Mouse (Mus musculus) spleen, embryonic (tissue): Measurements from ENCODE around the gene Ppp6r2.

Experiments used
- CTCF ChIA-PET: fragments of 350-600 bp; sonication (Branson Sonifier 250); formaldehyde crosslinking; loops from one replicate; lab custom pipeline; 2022; lab: Charles Lee

Ppp6r2 gene

DNA sequence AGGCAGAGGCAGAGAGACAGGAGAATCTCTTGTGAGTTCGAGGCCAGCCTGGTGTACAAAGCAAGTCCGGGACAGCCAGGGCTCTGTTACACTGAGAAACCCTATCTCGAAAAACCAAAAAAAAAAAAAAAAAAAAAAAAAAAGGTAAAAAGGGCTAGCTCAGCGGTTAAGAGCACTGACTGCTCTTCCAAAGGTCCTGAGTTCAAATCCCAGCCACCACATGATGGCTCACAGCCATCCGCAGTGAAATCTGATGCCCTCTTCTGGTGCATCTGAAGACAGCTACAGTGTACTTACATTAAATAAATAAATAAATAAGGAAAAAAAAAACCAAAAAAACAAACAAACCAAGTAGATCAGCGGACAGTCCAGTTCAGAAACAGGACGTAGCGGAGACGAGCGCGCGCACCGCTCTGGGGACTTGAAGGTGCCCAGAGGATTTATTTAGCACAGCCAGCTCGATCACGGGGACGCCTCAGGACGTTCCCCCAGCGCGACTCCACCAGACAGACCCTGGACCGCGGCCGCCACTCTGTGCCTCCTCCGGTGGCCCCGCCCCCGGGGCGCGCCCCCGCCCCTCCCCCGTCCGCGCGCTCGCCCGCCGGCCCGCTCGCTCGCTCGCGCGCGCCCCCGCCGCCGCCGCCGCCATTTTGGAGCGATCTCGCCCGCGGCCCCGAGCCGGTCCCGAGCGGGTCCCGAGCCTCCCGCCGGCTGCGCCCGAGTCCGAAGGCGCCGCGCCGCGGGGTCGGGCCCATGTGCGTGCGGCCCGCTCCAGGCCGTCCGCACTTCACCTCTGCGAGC is at the start of gene Ppp6r2:
Gene Ppp6r2, plus strand, starts transcription at position 639 of the 801 bp plus-strand sequence.
- CTCF ChIA-PET = interaction anchor here (0.7 to 1.8 kb wide), 6 partner anchors 14 to 204 kb away, joined by 4 to 10 read pairs (median 6); no protein-coding TSS in a partner anchor

DNA sequence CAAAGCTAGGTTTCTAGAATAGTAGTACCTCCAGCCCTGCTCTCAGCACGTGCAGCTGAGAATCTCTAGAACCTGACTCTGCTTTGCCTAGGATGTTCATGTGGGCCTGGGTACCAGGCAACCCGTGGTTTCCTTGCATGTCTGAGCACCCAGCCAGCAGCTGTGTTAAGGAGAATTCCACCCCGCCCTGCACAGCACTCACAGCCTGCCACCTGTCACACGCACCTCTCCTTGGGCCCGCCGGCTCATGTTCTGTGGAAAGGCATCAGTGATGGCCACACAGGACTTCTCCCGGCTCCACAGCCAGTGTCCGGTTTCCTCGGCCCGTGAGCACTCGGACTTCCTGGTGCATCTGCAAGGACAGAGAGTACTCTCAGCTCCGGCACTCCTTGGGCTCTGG is 45.9 kb upstream of the Ppp6r2 start:
- CTCF ChIA-PET = no interaction called here

DNA sequence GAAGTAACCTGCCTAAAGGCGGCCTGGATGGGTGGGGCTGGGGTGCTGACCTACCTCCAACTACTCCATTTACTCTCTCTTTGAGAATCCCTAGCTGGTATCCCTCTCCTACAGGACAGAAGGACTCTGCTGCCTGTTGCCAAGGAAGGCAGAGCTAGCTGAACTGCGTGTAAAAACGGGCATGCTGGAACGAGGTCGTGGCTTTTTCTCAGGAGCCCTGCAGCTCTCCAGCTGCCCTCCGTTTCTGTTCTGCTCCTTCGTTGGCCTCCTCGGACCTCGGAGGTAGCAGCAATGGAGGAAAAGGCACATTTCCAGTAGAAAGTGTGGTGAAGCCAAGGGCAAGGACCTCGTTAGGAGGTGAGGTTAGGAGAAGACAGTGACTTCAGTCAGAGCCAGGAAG is 42.4 kb upstream of the Ppp6r2 start:
- CTCF ChIA-PET = no interaction called here

DNA sequence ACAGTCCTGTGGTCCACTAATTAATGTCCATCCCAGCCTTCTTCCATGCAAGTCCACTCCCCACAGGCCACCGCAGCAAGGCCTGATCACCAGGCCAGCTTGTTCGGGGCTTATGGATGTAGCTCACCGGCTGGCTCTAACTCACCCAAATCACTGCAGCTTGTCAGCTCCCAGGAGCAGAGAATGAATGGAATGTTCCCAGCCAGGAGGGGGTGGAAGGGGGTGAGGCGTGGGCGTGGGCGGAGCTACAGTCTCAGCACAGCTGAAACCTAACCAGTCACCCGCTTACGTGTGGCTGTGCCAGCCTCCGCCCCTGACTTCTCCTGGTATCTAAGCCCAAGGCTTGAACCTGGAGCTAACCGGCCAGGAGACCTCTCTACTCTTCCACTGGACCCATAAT is 41.9 kb upstream of the Ppp6r2 start:
- CTCF ChIA-PET = no interaction called here

DNA sequence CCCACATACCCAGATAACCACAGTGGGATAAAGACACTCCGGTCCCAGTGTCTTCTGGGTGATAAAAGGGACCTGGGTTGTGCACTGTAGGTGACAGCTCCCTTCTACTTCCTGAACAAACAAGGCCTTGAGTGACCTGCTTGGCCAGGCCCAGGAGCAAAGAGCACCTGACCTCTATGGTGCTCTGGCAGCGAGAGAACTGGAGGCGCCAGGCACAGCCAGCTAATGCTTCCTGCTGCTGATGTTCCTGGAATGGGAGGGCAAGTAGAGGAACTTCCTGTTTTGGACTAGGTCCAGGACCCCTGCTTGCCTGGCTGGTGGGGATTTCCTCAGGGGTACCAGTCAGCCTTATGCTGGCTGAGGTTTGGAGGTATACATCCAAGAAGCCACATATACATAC is 41.3 kb upstream of the Ppp6r2 start:
- CTCF ChIA-PET = no interaction called here

DNA sequence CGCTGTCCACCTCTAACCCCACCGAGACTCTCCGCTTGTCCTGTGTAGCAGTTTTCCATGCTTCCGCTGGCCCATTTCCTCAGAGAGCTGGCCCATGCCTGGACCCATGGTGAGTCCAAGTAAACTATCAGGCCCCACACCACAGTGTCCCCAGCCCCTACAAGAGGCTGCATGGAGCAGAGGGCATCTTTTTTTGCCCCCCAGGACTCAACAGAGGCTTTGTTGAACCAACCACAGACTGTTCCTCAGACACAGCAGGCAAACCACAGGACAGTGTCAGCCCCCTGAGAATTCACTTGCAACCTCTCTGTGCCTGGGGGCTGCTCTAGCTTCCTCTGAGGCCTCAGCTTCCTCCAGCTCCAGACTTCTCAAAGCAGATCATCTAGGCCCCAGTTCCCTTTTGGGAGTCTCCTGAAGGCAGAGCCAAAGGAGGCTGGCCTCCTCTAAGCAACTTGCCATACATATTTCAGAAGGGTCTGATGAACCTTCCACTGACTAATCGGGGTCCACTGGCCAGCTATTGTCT is 39.8 kb upstream of the Ppp6r2 start:
- CTCF ChIA-PET = no interaction called here

DNA sequence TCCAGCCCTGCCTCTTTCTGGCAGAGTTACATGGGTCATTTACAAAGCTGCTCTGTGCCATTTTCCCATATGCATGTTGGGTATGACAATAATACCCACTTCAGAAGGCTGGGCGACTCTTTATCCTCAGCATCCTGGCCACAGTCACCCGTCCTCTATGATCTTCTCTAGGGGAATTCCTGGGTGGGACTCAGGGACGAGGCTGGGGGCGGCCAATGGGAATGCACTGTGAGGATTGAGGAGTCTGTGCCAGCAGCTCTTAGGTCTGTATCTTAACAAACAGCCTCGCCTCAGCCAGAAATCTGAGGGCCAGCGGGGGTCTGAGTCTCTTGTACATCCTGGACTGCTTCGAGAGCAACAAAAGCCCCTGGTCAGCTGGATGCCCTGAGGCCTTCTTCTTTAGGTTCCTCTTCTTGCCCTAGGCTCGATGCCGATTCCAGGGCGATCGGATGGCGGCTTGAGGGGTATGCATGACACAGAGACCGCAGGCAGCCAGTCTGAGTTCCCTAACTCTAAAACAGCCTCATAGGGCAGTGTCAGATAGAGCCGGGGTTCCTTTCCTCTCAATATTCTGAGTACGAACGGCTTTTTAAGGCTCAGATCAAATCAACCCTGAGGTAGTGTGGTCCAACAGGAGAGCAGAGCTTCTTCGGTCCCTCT is 38.9 kb upstream of the Ppp6r2 start:
- CTCF ChIA-PET = no interaction called here

DNA sequence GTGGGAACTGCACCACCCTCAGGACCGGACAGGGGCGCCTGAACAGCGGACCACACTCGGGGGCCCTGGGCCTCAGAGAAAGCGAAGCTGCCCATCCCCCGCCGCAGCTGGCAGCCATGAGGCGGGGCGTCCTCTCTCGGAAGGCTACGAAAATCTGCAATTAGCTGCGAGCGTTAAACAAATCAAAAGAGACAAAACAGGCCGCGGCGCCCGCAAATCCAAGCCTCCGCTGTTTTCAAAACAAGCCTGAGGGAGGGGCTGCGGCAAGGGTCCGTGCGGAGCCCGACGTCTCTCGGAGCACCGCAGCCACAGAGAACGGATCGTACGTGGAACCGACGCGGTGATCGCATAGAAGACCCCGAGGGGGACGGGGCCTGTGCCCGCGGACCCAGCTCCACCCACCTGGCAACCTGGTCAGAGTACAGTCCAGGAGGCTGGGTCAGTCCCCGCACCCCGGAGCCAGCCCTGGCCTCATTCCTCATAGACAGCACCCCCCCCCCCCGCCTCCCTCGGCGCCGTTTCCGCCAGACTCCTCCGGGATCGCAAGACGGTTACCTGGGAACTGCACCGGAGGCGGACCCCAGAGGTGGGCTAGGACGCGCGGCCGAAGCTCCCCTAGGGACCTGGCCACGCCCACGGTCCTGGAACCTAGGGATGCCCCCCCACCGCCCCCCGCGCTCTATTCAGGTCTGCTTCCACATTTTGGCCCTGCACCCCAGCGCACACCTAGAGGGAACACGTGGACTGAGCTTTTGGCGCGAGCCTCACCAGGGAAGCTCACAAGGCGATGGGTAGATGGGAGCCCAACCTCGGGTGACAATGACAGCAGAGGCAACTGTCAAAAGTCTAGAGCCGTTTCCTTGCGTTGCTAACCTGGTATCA is 38.1 kb upstream of the Ppp6r2 start:
- CTCF ChIA-PET = no interaction called here

DNA sequence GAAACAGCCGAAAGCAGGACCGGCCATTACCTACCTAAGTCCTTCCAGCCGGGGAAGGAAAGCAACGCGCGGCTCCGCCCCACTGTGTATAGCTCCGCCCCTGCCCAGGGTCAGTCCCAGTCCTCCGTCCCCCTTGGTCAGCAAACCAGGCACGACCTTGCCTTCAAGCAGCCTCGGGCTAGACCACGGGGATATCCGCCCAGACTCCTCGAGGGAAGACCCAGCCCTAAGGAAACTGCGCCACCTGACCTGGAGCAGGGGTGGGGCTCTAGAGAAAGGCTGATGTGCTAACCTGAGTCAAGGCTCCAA is 37.5 kb upstream of the Ppp6r2 start:
- CTCF ChIA-PET = no interaction called here

DNA sequence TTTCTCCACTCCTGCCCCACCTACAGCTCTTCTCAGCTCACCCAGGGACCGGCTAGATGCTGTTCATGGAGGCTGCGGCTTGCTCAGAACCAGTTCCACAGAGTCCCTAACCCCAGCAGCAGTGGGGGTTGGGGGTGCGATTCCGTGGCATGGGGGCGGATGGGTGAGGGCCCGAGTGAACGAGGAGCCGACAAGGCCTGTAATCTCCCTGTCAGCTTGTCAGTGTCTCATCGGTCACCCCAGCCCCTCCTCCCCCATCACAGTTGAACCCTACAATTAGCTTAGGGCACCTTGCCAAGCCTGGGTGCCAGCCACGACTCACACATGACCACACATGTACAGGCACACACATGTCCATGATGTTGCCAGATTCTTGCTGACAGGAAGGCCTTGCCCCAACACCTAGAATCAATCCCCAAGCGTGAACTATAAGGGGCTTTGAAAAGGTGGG is 36.4 kb upstream of the Ppp6r2 start:
- CTCF ChIA-PET = interaction anchor here (0.6 kb wide), 1 partner anchor 12 kb away, joined by 21 read pairs; no protein-coding TSS in a partner anchor

DNA sequence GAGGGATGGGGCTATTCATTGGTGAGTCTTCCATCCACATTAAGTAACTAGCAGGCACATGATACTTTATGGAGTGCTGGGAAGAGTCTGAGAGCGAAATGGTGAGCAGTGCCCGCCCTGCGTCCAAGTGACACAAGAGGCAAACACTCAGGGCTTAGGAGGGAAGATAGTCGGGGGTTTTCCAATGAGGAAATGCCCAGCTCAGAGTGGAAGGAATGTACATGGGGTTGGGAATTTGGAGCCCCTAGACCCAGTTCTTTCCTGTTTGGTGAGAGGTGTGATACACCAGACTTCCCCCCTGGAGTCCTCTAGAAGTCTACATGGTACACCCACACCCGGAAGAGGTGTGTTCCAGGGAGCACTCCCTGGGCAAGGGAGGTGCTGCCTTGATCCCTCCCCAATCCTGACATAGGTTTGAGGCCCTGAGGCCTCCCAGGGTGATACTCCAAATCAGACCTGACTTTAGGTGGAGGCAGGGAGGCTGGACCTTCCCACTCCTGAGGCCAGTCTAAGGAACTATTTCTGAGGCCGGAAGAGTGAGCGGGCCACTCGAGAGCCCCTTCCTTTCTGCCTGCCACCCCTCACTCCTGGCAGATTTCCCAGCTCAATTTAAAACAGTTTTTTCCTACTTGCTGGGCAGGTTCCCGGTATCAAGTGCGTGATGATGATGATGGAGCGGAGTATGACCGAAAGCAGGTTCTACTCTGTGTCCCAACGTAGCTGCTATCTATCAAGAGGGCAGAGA is 35.8 kb upstream of the Ppp6r2 start:
- CTCF ChIA-PET = interaction anchor here (0.6 kb wide), 1 partner anchor 11 kb away, joined by 21 read pairs; no protein-coding TSS in a partner anchor

DNA sequence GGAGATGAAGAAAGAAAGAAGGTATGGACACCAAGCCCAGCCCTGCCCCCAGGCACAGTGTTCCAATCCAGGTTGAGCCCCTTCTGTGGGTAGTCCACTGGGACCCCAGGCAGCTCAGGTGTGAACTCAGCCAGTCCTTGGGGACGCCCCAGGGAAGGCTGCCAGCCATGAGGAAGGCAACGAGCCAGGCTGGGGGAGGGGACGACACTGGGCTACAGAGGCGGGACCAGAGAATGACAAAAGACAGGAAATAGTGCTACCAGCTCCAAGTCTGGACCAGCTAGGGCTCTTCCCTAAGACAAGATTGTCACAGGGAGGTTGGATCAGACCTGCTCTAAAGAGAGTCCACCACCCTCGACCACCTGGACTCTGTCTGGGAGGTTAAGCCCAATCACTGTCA is 34.2 kb upstream of the Ppp6r2 start:
- CTCF ChIA-PET = interaction anchor here (0.5 to 0.8 kb wide), 2 partner anchors 9 to 49 kb away, joined by 3 to 5 read pairs; partner anchors contain the start of gene Hdac10

DNA sequence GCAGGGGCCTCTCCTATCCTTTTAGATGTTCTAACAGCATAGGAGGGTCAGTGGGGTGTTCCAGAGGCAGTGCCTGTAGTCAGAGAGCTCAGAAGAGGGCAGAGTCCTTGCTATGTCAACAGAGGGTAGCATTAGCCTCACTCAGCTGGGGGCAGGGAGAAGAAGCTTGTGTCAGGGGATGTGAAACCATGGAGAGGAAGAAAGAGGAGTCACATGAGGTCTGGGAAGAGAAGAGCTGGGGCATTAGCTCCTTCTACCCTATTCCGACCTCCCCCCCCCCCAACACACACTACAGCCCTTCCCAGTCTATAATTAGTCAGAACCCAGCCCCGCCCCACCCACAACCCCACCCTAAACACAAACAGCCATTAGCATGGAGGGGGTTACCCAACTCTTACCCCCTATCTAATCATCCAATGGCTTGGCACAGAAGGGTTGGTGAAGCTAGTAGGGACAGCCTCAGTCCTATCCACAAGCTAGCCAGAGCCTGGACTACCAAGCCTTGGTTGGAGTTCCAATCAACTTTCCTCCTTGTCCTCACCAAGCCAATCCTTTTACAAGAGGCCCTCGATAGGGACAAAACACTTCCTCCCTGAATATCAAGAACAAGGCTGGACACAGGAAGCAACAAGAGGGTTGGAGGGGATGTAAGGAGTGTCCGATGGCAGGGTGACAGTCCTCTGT is 33.6 kb upstream of the Ppp6r2 start:
- CTCF ChIA-PET = interaction anchor here (0.5 to 0.8 kb wide), 2 partner anchors 10 to 50 kb away, joined by 3 to 5 read pairs; partner anchors contain the start of gene Hdac10

DNA sequence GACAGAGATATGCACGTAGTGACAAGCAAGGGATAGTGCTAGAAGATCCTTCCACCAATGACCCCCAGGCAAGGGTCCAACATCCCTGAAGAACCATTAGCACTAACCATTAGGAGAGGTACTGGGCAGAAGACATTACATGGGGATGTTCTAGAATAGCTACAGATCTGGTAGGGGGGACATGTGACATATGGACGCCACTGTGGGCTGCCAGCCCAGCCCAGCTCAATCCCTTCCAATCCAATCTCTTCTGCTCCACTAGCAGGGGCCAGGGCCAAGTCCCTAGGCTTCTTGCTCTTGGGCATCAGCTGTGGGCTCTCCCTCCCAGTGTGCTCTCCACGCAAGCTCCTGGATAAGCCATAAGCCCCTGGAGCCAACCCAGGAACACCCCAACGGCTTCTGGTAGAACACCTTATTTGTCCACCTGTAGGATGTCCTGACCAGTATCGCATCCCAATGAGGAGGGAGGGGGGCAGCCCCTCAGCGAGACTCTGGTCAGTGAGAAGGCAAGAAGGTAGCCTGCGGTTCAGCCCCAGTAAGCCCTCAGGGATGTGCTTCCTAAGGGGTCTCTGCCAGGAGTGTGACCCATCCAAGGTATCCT is 33.0 kb upstream of the Ppp6r2 start:
- CTCF ChIA-PET = no interaction called here

DNA sequence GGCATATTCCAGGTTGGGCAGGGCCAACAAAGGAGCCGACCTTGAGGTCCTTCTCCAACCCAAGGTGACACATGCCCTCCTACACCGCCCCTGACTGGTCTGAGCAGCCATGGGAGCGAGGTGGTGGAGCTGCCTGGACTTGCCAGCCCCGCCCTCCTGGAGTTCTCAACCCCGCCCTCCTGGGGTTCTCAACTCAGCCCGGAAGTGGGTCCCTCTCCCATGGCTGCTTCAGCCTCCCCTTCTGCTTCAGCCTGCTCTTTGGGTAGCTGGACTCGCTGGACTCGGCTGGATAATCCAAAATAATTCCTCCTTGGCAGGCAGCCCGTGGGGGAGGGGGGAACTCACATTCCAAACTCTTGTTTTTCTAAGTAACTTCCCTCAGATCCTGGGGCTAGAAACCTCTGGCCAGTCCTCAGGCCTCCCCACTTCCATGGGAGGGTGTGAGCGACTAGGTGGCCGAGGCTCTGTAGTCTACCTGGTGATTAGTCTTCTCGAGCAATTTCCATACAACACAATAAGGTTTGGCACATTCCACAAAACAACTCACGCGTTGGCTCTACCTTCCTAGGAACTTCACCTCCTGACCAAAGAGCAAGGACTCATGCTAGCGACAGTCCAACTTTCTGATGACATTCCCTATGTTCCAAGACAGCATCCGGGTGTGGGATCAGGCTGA is 32.3 kb upstream of the Ppp6r2 start:
- CTCF ChIA-PET = no interaction called here

DNA sequence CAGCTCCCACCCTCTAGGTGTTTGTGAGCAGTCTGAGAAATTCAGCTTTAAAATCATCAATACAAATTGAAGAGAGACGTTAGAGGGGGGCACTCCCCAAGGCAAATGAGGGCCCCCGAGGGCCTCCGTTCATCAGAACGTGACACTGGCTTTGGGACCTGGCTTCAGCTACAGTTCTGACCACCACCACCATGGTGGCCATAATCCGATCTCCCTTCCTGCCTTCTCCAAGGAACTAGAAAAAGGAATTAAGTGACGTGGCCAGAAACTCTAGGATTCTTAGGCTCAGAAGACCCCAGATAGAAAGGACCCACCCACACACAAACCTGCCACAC is 31.8 kb upstream of the Ppp6r2 start:
- CTCF ChIA-PET = no interaction called here

DNA sequence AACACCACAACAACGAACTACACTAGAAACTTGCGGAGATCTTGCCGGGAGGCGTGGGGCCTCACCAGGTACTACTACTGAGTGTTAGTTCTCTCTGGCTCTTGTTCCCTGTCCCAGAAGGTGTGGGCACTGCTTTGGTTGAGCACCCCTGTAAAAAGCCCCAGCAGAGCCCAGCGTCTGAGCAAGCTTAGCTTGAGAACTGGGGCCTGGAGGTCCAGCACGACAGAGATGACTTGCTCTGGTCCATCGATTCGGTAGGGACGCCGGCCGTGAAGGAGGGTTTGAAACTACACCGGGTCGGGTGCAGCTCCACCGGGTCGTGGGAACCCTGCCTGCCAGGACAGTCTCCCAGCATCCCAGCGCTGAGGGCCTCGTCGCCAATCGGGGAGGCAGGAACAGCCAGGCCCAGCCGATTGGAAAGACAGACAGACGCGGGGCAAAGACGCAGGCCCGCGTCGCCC is 31.2 kb upstream of the Ppp6r2 start:
- CTCF ChIA-PET = no interaction called here

DNA sequence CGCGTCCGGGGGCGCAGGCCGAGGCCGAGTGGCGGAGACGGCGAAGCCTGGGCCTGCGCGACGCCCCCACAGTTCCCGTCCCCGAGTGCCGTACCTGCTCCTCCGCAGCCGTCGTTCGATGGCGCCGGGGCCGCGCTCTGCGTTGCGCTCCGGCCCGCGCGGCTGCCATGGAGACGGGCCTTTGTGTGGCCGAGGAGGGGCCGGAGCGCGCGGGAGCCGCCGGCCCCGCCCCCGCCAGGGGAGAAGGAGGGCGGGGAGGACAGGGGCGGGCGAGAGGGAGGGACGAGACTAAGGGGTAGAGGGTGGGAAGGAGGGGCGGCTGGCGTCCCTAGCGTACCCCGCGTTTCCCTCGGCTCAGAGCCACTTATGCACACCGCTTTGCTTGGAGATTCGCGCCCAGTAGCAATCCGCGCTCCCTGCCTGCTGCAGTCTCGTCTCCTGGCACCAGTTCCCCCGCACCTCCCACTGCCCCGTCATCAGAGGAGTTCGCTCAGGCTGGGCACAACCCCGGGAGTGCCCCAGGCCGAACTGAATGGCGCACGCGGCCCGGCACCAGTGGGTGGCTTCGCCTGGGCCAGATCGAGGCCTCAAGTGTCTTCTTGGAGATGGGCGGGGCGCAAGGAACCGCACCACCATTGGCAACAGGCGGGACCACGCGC is 30.7 kb upstream of the Ppp6r2 start, which contains the start of gene Plxnb2:
Gene Plxnb2, minus strand, starts transcription at position 218 of the 659 bp plus-strand sequence.
- CTCF ChIA-PET = no interaction called here
